Mouse (Mus musculus) myocyte (in vitro differentiated cells): Measurements from ENCODE around the gene Slbp. TPM values are rescaled to one million over a fixed set of nuclear protein-coding genes. Genes with fewer than 3 reads are reported as not detected.

ENCODE experiments used
- H3K27me3 ChIP-seq: one replicate; pipeline ENCODE4 v1.6.1; 2011; ENCODE audit not compliant: control insufficient read depth, insufficient read depth, insufficient read length
- H3K36me3 ChIP-seq: one replicate; pipeline ENCODE4 v1.6.1; 2011; ENCODE audit not compliant: control insufficient read depth, insufficient read depth
- H3K4me2 ChIP-seq: one replicate; pipeline ENCODE4 v1.6.1; 2011; ENCODE audit warnings: low read depth, control low read depth
- H3K4me3 ChIP-seq: one replicate; pipeline ENCODE4 v1.5.1; 2011; ENCODE audit warnings: mild to moderate bottlenecking, control low read depth, moderate library complexity
- H3K79me2 ChIP-seq: one replicate; pipeline ENCODE4 v1.6.1; 2011; ENCODE audit not compliant: control insufficient read depth, insufficient read depth
- H3ac ChIP-seq: one replicate; pipeline ENCODE4 v1.6.1; 2011; ENCODE audit not compliant: control insufficient read depth, insufficient read length
- CEBPB ChIP-seq: IDR thresholded peaks from 2 replicates; pipeline ENCODE4 v1.6.1; 2011; ENCODE audit warnings: mild to moderate bottlenecking, moderate library complexity; ENCODE audit not compliant: poor library complexity, insufficient read depth, severe bottlenecking
- E2F4 ChIP-seq: IDR thresholded peaks from one replicate; pipeline ENCODE4 v1.6.1; 2011; ENCODE audit warnings: mild to moderate bottlenecking, control low read depth, moderate library complexity; ENCODE audit not compliant: insufficient read depth
- MAX ChIP-seq: IDR thresholded peaks from one replicate; pipeline ENCODE4 v1.6.1; 2011; ENCODE audit warnings: low read depth, mild to moderate bottlenecking, control low read depth
- MYOD1 ChIP-seq, 3 experiments: IDR thresholded peaks; one replicate each; pipeline ENCODE4 v1.6.1; 2011; ENCODE audit warnings: control low read depth in 2 of 3, low read depth in 2 of 3, mild to moderate bottlenecking in 2 of 3, moderate library complexity in 1 of 3; ENCODE audit not compliant: insufficient read length in 2 of 3, control insufficient read depth in 1 of 3
- MYOG ChIP-seq, 3 experiments: IDR thresholded peaks; one replicate each; pipeline ENCODE4 v1.6.1; 2011; ENCODE audit warnings: control low read depth in 2 of 3, low read depth in 2 of 3, mild to moderate bottlenecking in 2 of 3; ENCODE audit not compliant: insufficient read length in 2 of 3, control insufficient read depth in 1 of 3, insufficient read depth in 1 of 3
- POLR2A ChIP-seq: IDR thresholded peaks from one replicate; pipeline ENCODE4 v1.6.1; 2011; ENCODE audit warnings: low read depth, mild to moderate bottlenecking, control low read depth, moderate library complexity; ENCODE audit not compliant: insufficient read length
- POLR2AphosphoS2 ChIP-seq: IDR thresholded peaks from one replicate; pipeline ENCODE4 v1.6.1; 2011; ENCODE audit warnings: low read depth, control low read depth; ENCODE audit not compliant: insufficient read length
- REST ChIP-seq: IDR thresholded peaks from one replicate; pipeline ENCODE4 v1.6.1; 2011; ENCODE audit warnings: mild to moderate bottlenecking, control low read depth, moderate library complexity; ENCODE audit not compliant: insufficient read depth, insufficient read length
- SRF ChIP-seq: IDR thresholded peaks from one replicate; pipeline ENCODE4 v1.6.1; 2011; ENCODE audit warnings: low read depth; ENCODE audit not compliant: control insufficient read depth, insufficient read length
- TCF12 ChIP-seq: IDR thresholded peaks from one replicate; pipeline ENCODE4 v1.6.1; 2011; ENCODE audit warnings: mild to moderate bottlenecking, control low read depth; ENCODE audit not compliant: poor library complexity, insufficient read depth, severe bottlenecking
- TCF3 ChIP-seq: IDR thresholded peaks from one replicate; pipeline ENCODE4 v1.6.1; 2011; ENCODE audit warnings: low read depth, control low read depth; ENCODE audit not compliant: insufficient read length
- USF1 ChIP-seq: IDR thresholded peaks from one replicate; pipeline ENCODE4 v1.6.1; 2011; ENCODE audit warnings: low read depth, mild to moderate bottlenecking, control low read depth, moderate library complexity
- polyA plus RNA-seq: library from polyadenylated mRNA; unstranded; fragments of >200 nt; fragmentation: generic; extraction: Trizol; gene quantifications from one replicate; pipeline ENCODE4 v1.2.1, GENCODE M21; 2012; ENCODE audit warnings: missing spikeins

The Slbp gene
- polyA plus RNA-seq, 1 experiment, result 13.1 TPM

GRCm38 (mm10) chr5:33651017-33651416 lies 1.4 kb downstream of the Slbp start:
- Histone ChIP-seq H3K79me2 (peaks cover 52% of the 10 kb centered on the region), H3K36me3 (peaks cover 14% of the 10 kb centered on the region), H3ac (no peak overlapping the region), H3K4me2 (peak overlapping the region; percentile 93), H3K27me3 (no peaks in the 10 kb centered on the region), H3K4me3 (peak overlapping the region; percentile 97)
- TF ChIP-seq TCF12 (no peak), MAX (no peak), CEBPB (no peak), TCF3 (no peak), E2F4 (no peak)

DNA sequence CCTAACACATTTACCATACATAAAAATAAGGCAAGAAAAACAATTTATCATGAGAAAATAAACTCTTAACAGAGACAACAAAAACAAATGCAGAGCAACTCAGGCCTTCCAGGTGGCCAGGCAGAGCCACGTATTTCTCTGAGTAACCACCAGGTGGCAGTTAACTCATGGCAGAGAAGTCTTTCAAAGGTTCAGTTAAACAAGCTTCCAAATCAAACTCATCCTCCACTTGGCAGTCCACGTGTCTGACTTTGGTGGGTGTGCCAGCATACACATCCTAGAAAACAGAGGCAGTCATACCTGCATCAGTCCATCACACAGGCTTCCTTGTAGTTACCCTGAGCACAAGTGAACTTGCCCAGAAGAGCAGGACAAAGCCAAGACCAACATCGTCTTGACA lies 11.7 kb downstream of the Slbp start:
- Histone ChIP-seq H3ac (no peak overlapping the region), H3K36me3 (peaks cover 40% of the 10 kb centered on the region), H3K27me3 (no peaks in the 10 kb centered on the region), H3K4me3 (no peak overlapping the region), H3K4me2 (no peak overlapping the region), H3K79me2 (no peaks in the 10 kb centered on the region)
- TF ChIP-seq SRF (no peak), MYOD1 (IDR thresholded peaks at IDR 0.05; ENCODE audit: control insufficient read depth in 1 of 3, insufficient read length in 2 of 3, low read depth in 2 of 3) (no peak), CEBPB (no peak), TCF12 (no peak), MYOG (IDR thresholded peaks at IDR 0.05; ENCODE audit: control insufficient read depth in 1 of 3, insufficient read depth in 1 of 3, insufficient read length in 2 of 3, low read depth in 2 of 3) (no peak), REST (no peak), TCF3 (no peak), E2F4 (no peak), POLR2AphosphoS2 (no peak), MAX (no peak), POLR2A (no peak), USF1 (no peak)

GRCm38 (mm10) chr5:33638826-33639225 lies 13.5 kb downstream of the Slbp start:
- no peaks in the 10 kb centered on the region for H3K79me2 ChIP-seq
- no peak overlapping the region for H3K4me2 ChIP-seq
- no peak overlapping the region for H3ac ChIP-seq
- H3K36me3 ChIP-seq, result peaks cover 26% of the 10 kb centered on the region
- no peaks in the 10 kb centered on the region for H3K27me3 ChIP-seq
- H3K4me3 ChIP-seq, result no peak overlapping the region
- no peak for TF ChIP-seq SRF
- no peak for TF ChIP-seq TCF12
- no peak for TF ChIP-seq MYOD1 (IDR thresholded peaks at IDR 0.05; ENCODE audit: control insufficient read depth in 1 of 3, insufficient read length in 2 of 3, low read depth in 2 of 3)
- TF ChIP-seq MYOG (IDR thresholded peaks at IDR 0.05; ENCODE audit: control insufficient read depth in 1 of 3, insufficient read depth in 1 of 3, insufficient read length in 2 of 3, low read depth in 2 of 3), result no peak
- TF ChIP-seq USF1, result no peak
- no peak for TF ChIP-seq TCF3
- no peak for TF ChIP-seq CEBPB
- no peak for TF ChIP-seq MAX
- no peak for TF ChIP-seq POLR2AphosphoS2
- no peak for TF ChIP-seq POLR2A
- no peak for TF ChIP-seq E2F4
- no peak for TF ChIP-seq REST

GRCm38 (mm10) chr5:33637606-33638350 lies 14.6 kb downstream of the Slbp start:
- Histone ChIP-seq H3K27me3 (no peaks in the 10 kb centered on the region), H3K36me3 (peaks cover 19% of the 10 kb centered on the region), H3K4me3 (no peak overlapping the region), H3ac (no peak overlapping the region), H3K79me2 (no peaks in the 10 kb centered on the region), H3K4me2 (no peak overlapping the region)
- TF ChIP-seq MAX, result no peak
- no peak for TF ChIP-seq CEBPB
- TF ChIP-seq MYOD1 (IDR thresholded peaks at IDR 0.05; ENCODE audit: control insufficient read depth in 1 of 3, insufficient read length in 2 of 3, low read depth in 2 of 3), result no peak
- TF ChIP-seq E2F4, result no peak
- no peak for TF ChIP-seq MYOG (IDR thresholded peaks at IDR 0.05; ENCODE audit: control insufficient read depth in 1 of 3, insufficient read depth in 1 of 3, insufficient read length in 2 of 3, low read depth in 2 of 3)
- no peak for TF ChIP-seq POLR2A
- TF ChIP-seq TCF12, result no peak
- TF ChIP-seq USF1, result no peak
- TF ChIP-seq REST, result no peak
- no peak for TF ChIP-seq SRF
- TF ChIP-seq TCF3, result no peak
- no peak for TF ChIP-seq POLR2AphosphoS2
